Mouse (Mus musculus) E14TG2a.4 (cell line): ENCODE data around the gene 9130008F23Rik.

Source experiments
- H3K27me3 ChIP-seq: 2 replicates; pipeline ENCODE4 v1.6.1; 2014; ENCODE audit warnings: low read length, control low read depth; ENCODE audit not compliant: insufficient read depth
- H3K36me3 ChIP-seq: 2 replicates; pipeline ENCODE4 v1.6.1; 2014; ENCODE audit warnings: low read length, control low read depth; ENCODE audit not compliant: insufficient read depth
- H3K4me1 ChIP-seq: replicated peaks from 2 replicates; pipeline ENCODE4 v1.6.1; 2014; ENCODE audit warnings: low read depth, low read length, control low read depth
- H3K4me3 ChIP-seq: replicated peaks from 2 replicates; pipeline ENCODE4 v1.5.1; 2014; ENCODE audit warnings: mild to moderate bottlenecking, low read length
- H3K9me3 ChIP-seq: 2 replicates; pipeline ENCODE4 v1.6.1; 2014; ENCODE audit warnings: low read length, control low read depth
- CTCF ChIP-seq: conservative IDR thresholded peaks from 2 replicates; pipeline ENCODE4 v1.5.1; 2014; ENCODE audit warnings: low read length
- NANOG ChIP-seq: IDR thresholded peaks from 2 replicates; pipeline ENCODE4 v1.6.1; 2014; ENCODE audit warnings: borderline replicate concordance, low read length, mixed read lengths
- POU5F1 ChIP-seq: IDR thresholded peaks from 2 replicates; pipeline ENCODE4 v1.6.1; 2014; ENCODE audit warnings: low read length, borderline replicate concordance

Gene 9130008F23Rik

DNA sequence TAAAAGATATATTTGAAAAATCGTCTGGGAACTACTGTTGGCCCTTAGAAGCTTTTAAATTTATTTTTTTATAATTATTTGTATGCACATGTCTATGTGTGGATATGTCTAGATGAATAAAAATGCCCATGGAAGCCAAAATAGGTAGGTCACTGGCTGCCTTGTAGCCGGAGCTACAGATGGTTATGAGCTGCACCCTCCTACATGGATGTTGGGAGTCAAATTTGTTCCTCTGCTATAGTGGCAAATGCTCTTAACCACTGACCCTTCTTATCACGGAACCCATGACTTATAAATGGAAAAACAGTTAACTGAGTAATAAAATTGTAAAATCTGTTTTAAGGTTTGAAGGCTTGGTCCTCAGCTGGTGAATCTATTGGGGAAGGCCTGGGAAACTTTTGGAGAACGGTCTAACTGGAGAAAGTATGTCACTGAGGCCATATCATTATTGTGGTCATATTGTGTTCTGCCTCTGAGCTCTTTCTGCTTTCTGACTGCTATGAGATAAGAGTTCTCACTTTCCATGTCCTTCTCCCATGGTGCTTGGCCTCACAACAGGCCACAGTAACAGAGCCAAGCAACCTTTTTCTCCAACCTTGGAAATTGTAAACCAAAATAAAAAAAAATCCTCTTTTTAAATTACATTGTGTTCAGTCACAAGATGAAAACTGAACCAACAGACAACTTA is 7.6 kb upstream of the 9130008F23Rik start:
- Histone ChIP-seq H3K36me3 (no peaks in the 10 kb centered on the region), H3K4me3 (no peak overlapping the region), H3K9me3 (no peaks in the 10 kb centered on the region), H3K4me1 (0 out of 2 replicates have a peak, but pooled peaks cover 3% of the 10 kb centered on the region), H3K27me3 (no peaks in the 10 kb centered on the region)
- no peak for TF ChIP-seq NANOG
- no peak for TF ChIP-seq POU5F1
- TF ChIP-seq CTCF: no peak

DNA sequence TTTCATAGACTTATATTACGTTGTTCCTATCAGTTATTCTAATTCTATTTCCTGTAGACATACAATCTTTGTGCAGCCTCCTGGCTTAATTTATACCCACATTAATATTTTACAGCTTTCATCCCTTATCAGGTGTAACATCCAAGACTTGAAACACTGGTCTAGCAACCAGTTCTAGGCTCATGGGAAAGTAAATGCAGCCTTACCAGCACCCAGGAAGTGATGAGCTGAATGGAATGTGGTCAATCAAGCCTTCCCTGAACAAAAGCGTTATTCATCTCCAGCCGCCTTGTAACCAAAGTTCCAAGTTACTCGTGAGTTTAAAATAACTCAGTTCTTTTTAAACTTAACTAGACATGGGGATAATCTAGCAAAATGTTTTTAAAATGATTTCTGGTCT is 4.8 kb upstream of the 9130008F23Rik start:
- H3K36me3 ChIP-seq: no peaks in the 10 kb centered on the region
- H3K9me3 ChIP-seq: no peaks in the 10 kb centered on the region
- no peak for TF ChIP-seq NANOG
- no peak for TF ChIP-seq POU5F1
- no peak for TF ChIP-seq CTCF
- H3K4me3 ChIP-seq: no peak overlapping the region
- H3K4me1 ChIP-seq: peaks cover 5% of the 10 kb centered on the region; the same call in 1 of the 2 replicates
- peaks cover 8% of the 10 kb centered on the region for H3K27me3 ChIP-seq

DNA sequence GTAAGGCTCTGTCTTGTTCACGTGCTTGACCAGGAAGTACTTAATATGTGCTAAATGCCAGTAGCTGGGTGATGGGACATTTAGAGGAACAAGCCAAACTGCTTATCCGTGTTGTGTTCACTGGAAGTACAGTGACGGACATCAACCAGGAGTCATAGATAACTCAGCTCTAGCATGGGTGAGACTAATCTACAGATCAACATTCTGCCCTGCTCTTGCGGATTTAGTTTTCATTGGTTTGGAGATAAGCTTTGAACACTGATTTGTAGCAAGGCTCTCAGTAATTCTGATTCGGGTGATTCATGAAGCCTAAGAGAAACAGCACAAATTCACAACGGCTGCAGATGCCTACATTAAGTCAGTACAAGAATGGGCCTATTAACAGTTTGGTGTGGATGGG is 1.8 kb upstream of the 9130008F23Rik start:
- H3K9me3 ChIP-seq: no peaks in the 10 kb centered on the region
- H3K4me1 ChIP-seq: peaks cover 10% of the 10 kb centered on the region; the same call in 1 of the 2 replicates
- no peaks in the 10 kb centered on the region for H3K36me3 ChIP-seq
- no peak for TF ChIP-seq NANOG
- H3K4me3 ChIP-seq: no peak overlapping the region
- H3K27me3 ChIP-seq: peaks cover 18% of the 10 kb centered on the region

GRCm38 (mm10) chr17:40879528-40879923 is 833 bp downstream of the 9130008F23Rik start:
- peaks cover 10% of the 10 kb centered on the region; the same call in 1 of the 2 replicates for H3K4me1 ChIP-seq
- no peaks in the 10 kb centered on the region for H3K9me3 ChIP-seq
- TF ChIP-seq CTCF (no peak), NANOG (no peak), POU5F1 (no peak)
- no peaks in the 10 kb centered on the region for H3K36me3 ChIP-seq
- peak overlapping the region; percentile 74 for H3K4me3 ChIP-seq
- H3K27me3 ChIP-seq: peaks cover 18% of the 10 kb centered on the region

DNA sequence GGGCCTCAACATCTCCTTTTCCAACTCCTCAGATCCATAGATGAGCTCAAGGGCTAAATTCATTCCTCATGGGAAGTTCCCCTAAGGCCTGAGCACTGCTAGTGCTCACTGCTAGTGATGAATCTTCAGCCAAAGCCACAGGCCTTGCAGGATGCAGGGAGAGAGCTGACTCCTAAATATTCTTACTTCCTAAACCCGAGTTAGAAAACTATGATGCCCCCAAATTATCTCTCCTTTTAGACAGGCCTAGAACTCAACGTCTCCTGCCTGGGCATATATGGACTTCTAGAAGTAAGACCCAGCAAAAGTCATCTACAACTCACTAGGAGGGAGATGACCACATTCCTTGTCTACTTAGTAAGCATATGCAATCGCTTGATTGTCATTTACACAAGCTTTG is 2.6 kb downstream of the 9130008F23Rik start:
- H3K9me3 ChIP-seq: no peaks in the 10 kb centered on the region
- H3K27me3 ChIP-seq: peaks cover 18% of the 10 kb centered on the region
- no peak for TF ChIP-seq NANOG
- no peak for TF ChIP-seq CTCF
- no peak for TF ChIP-seq POU5F1
- no peaks in the 10 kb centered on the region for H3K36me3 ChIP-seq
- H3K4me1 ChIP-seq: peaks cover 10% of the 10 kb centered on the region; the same call in 1 of the 2 replicates
- H3K4me3 ChIP-seq: no peak overlapping the region

GRCm38 (mm10) chr17:40875568-40875967 is 4.8 kb downstream of the 9130008F23Rik start:
- Histone ChIP-seq H3K9me3 (no peaks in the 10 kb centered on the region), H3K36me3 (no peaks in the 10 kb centered on the region), H3K27me3 (peaks cover 10% of the 10 kb centered on the region), H3K4me1 (peaks cover 9% of the 10 kb centered on the region; the same call in 1 of the 2 replicates), H3K4me3 (no peak overlapping the region)
- TF ChIP-seq CTCF: no peak

- TF ChIP-seq NANOG: no peak
- no peak for TF ChIP-seq POU5F1
- no peak for TF ChIP-seq CTCF
- peaks cover 6% of the 10 kb centered on the region for H3K27me3 ChIP-seq
- H3K36me3 ChIP-seq: no peaks in the 10 kb centered on the region
- H3K9me3 ChIP-seq: no peaks in the 10 kb centered on the region
- H3K4me3 ChIP-seq: no peak overlapping the region
- 0 out of 2 replicates have a peak, but pooled peaks cover under 1% of the 10 kb centered on the region for H3K4me1 ChIP-seq
These were observed 5.7 kb downstream of the 9130008F23Rik start for GRCm38 (mm10) chr17:40874701-40875100.

DNA sequence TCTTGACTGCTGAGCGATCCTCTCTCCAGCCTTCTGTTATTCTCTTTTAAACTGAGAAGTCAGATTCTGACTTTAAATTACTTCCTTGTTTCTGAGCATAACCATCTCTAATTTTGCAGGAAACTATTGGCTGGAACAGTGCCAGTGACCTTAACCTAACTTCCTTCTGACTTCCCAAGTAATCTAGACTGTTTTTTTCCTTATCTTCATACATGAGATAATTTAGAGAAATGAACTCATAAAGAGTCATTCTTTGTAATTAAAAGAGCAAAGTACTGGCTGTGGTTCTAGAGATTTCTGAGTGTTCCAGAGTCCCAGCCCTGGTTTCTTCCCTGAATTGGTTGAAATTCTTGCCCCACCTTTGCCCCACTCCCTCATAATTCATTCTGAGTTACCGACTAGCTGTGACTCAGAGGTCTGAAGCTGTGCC is 6.8 kb downstream of the 9130008F23Rik start:
- TF ChIP-seq NANOG (no peak), POU5F1 (no peak), CTCF (no peak)
- Histone ChIP-seq H3K36me3 (no peaks in the 10 kb centered on the region), H3K4me3 (no peak overlapping the region), H3K4me1 (no peaks in the 10 kb centered on the region), H3K9me3 (no peaks in the 10 kb centered on the region), H3K27me3 (0 out of 2 replicates have a peak, but pooled peaks cover 3% of the 10 kb centered on the region)

DNA sequence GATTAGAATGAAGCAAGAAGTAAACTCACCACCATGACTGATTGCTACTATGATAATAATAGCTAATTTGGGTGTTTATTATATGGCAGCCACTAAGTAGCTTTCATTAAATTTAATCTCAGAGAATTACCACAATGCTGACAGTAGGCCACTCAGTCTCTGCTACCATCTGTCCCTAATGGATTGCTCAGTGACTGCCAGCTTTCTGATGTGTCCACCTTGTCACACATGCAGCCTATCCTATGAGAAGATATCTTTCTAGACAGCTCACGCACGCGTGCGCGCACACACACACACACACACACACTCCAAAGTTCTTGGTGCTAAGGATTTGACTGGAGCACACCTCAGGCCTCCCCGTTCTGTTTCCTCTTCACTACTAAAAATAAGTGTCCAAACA is 7.7 kb downstream of the 9130008F23Rik start:
- H3K36me3 ChIP-seq: no peaks in the 10 kb centered on the region
- H3K4me3 ChIP-seq: no peak overlapping the region
- no peak for TF ChIP-seq POU5F1
- TF ChIP-seq NANOG: no peak
- TF ChIP-seq CTCF: no peak
- no peaks in the 10 kb centered on the region for H3K9me3 ChIP-seq
- no peaks in the 10 kb centered on the region for H3K27me3 ChIP-seq
- no peaks in the 10 kb centered on the region for H3K4me1 ChIP-seq
